Mouse (Mus musculus) midbrain, embryonic 11.5 days (tissue): ENCODE data around the gene Ndufaf2. TPM values are rescaled to one million over a fixed set of nuclear protein-coding genes. Genes with fewer than 3 reads are reported as not detected.

Experiments
- ATAC-seq: fragments of 200-750 bp; cut with Nextera tagmentation; 2 replicates; pipeline ENCODE4 v1.8.0; 2017; ENCODE audit warnings: moderate TSS enrichment, moderate library complexity; ENCODE audit not compliant: low FRiP score
- DNase-seq: peaks from one replicate; pipeline ENCODE4 v3.0.0; 2015; ENCODE audit warnings: low spot score; ENCODE audit errors: missing footprints
- H3K27ac ChIP-seq: fragments of 300-500 bp; sonication (generic); 2 replicates; pipeline ENCODE4 v1.5.1; 2014; ENCODE audit warnings: low read depth, low read length
- H3K27me3 ChIP-seq: fragments of 300-500 bp; sonication (generic); 2 replicates; pipeline ENCODE4 v1.6.1; 2014; ENCODE audit warnings: mild to moderate bottlenecking, low read length, moderate library complexity, mixed read lengths; ENCODE audit not compliant: control insufficient read depth, insufficient read depth
- H3K36me3 ChIP-seq: fragments of 300-500 bp; sonication (generic); 2 replicates; pipeline ENCODE4 v1.6.1; 2014; ENCODE audit warnings: mild to moderate bottlenecking, low read length, moderate library complexity, mixed read lengths; ENCODE audit not compliant: control insufficient read depth, insufficient read depth
- H3K4me1 ChIP-seq: fragments of 300-500 bp; sonication (generic); 2 replicates; pipeline ENCODE4 v1.6.1; 2014; ENCODE audit warnings: low read length; ENCODE audit not compliant: control insufficient read depth, insufficient read depth
- H3K4me2 ChIP-seq: fragments of 300-500 bp; sonication (generic); 2 replicates; pipeline ENCODE4 v1.6.1; 2014; ENCODE audit warnings: mild to moderate bottlenecking, moderate library complexity
- H3K4me3 ChIP-seq: fragments of 300-500 bp; sonication (generic); 2 replicates; pipeline ENCODE4 v1.5.1; 2014; ENCODE audit warnings: low read depth, low read length
- H3K9ac ChIP-seq: fragments of 300-500 bp; sonication (generic); 2 replicates; pipeline ENCODE4 v1.6.1; 2014; ENCODE audit warnings: low read length
- H3K9me3 ChIP-seq: fragments of 300-500 bp; sonication (generic); 2 replicates; pipeline ENCODE4 v1.6.1; 2016; ENCODE audit warnings: low read length; ENCODE audit not compliant: control insufficient read depth
- WGBS: fragments of 180-500 bp; shearing (Covaris S2); extraction: QIAGEN DNeasy Blood & Tissue Kit; methylation state at CpG from one replicate; pipeline ENCODE4 v1.1.7; 2014; 5-methylcytosine and 5-hydroxymethylcytosine counted together
- polyA plus RNA-seq: library from polyadenylated mRNA; unstranded; fragments of >200 nt; fragmentation: Nextera tagmentation; extraction: Ambion mirVana; gene quantifications from 2 replicates; pipeline ENCODE4 v1.2.1, GENCODE M21; 2014

Ndufaf2 gene
- polyA plus RNA-seq, 1 experiment from 2014 or later = 82.4 TPM

DNA sequence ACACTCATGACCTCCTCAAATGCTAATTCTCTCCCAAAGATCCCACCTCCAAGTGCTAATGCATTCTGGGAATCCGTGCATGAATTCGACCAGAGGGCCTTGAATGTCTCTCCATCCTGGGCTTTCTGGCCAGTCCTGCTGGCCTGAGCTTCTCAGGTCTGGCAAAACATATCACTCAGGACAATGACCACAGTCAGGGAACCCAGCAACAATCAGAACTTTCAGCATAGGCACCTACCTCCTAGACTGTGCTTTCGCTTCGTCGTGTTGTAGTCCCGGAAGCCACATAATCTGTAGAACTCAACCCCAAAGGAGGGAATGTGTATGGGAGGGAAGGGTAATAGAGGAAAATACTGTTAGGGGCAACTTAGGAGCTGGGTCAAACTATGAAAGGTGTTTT, 179.0 kb downstream of the Ndufaf2 start:
- no peaks in the 10 kb centered on the region; the same call in 1 of the 2 replicates for H3K4me1 ChIP-seq
- no peak for ATAC-seq
- DNase-seq = peak; percentile 72
- 95% methylated on average over 6 of the region's 6 CpGs for WGBS
- no peaks in the 10 kb centered on the region for H3K27me3 ChIP-seq
- no peaks in the 10 kb centered on the region for H3K9me3 ChIP-seq
- no peak overlapping the region for H3K4me3 ChIP-seq
- H3K4me2 ChIP-seq = no peak overlapping the region
- no peak overlapping the region for H3K27ac ChIP-seq
- no peak overlapping the region for H3K9ac ChIP-seq
- H3K36me3 ChIP-seq = no peaks in the 10 kb centered on the region

- no peak for DNase-seq
- Histone ChIP-seq H3K9me3 (no peaks in the 10 kb centered on the region), H3K36me3 (no peaks in the 10 kb centered on the region), H3K27ac (no peak overlapping the region), H3K4me1 (no peaks in the 10 kb centered on the region; the same call in 1 of the 2 replicates), H3K27me3 (no peaks in the 10 kb centered on the region), H3K9ac (no peak overlapping the region), H3K4me3 (no peak overlapping the region), H3K4me2 (no peak overlapping the region)
- WGBS = 80% methylated on average over 16 of the region's 16 CpGs
- no peak for ATAC-seq
Measured at GRCm38 (mm10) chr13:107976886-107977656, 181.4 kb downstream of the Ndufaf2 start.

DNA sequence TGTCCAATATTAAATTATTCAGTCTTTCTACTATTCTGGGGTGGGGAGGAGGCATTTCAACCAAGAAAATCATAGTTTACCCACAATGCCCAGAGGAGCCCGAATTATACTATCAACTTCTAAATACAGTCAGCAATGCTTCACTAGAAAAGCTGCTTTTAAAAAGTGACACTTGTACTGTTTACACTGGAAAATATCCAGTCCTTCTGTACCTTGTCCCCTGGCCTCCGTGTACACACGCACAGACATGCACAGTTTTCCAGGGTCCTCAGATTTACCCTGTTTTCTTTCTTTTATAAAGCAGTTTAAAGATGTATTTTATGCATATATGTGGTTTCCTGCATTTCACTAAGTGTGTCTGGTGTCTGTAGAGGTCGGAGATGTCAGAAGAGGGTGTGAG, 186.0 kb downstream of the Ndufaf2 start:
- H3K9me3 ChIP-seq = no peaks in the 10 kb centered on the region
- H3K4me1 ChIP-seq = peaks cover 8% of the 10 kb centered on the region
- H3K27me3 ChIP-seq = no peaks in the 10 kb centered on the region
- no peak overlapping the region for H3K4me2 ChIP-seq
- WGBS = 88% methylated on average over 4 of the region's 4 CpGs
- H3K4me3 ChIP-seq = no peak overlapping the region
- no peaks in the 10 kb centered on the region for H3K36me3 ChIP-seq
- DNase-seq = no peak
- H3K27ac ChIP-seq = no peak overlapping the region
- no peak for ATAC-seq
- H3K9ac ChIP-seq = no peak overlapping the region

DNA sequence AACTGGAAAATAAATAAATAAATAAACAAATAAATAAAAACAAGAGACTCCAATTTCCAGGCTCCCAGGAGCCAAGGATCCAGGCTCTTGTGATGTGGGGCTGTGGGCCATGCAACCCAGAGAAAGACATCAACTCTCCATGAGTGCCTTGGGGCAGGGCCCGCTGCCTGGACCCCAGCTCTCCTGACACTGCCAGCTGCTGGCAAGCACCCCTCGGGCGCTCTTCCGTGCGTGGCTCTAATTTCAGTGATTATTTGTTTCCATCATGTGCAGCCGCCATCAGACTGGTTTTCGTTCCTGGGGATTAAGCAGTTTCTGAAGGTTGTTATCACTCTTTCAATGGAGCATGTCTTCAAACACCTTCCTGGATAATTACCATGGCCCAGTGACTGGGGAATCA, 186.6 kb downstream of the Ndufaf2 start:
- DNase-seq = no peak
- no peaks in the 10 kb centered on the region for H3K9me3 ChIP-seq
- no peak overlapping the region for H3K27ac ChIP-seq
- no peak overlapping the region for H3K4me2 ChIP-seq
- H3K27me3 ChIP-seq = no peaks in the 10 kb centered on the region
- no peak overlapping the region for H3K4me3 ChIP-seq
- H3K36me3 ChIP-seq = no peaks in the 10 kb centered on the region
- no peak for ATAC-seq
- H3K9ac ChIP-seq = no peak overlapping the region
- H3K4me1 ChIP-seq = peaks cover 8% of the 10 kb centered on the region
- 67% methylated on average over 7 of the region's 7 CpGs for WGBS

DNA sequence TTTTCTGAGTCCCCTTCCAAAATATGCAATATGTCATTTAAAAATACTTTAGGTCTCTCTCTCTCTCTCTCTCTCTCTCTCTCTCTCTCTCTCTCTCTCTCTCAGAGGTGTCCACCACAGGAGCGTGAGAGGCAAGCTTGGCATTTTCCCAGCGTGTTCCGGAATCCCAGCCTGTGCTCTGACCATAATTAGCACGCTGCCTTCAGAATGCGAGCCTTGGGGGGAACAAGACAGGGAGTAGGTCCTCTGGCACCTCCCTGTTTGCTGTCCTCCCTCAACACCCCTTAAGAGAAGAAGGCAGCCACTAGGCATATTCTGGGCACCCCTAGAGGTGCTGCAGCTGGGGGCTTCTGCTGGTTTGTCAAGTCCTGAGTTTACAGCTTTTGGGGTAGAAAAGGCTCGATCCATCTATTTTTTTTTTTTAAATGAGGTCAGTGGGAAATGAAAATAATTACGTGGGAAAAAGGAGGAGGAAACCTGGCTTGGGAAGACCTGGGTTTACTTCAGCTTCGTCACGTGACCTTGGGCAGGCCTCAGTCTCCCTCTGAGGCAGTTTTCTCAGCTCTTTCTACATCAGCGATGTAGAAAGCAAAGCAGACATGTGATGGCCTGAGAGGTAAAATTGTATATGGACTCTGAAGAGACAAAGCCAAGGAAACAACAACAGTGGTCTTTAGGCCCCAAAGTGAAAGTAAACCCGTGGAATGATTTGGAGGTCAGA, 187.8 kb downstream of the Ndufaf2 start:
- no peak for ATAC-seq
- Histone ChIP-seq H3K4me3 (no peak overlapping the region), H3K9me3 (no peaks in the 10 kb centered on the region), H3K4me1 (peaks cover 8% of the 10 kb centered on the region; the same call in 1 of the 2 replicates), H3K27me3 (no peaks in the 10 kb centered on the region), H3K36me3 (no peaks in the 10 kb centered on the region), H3K4me2 (no peak overlapping the region), H3K9ac (no peak overlapping the region), H3K27ac (no peak overlapping the region)
- 72% methylated on average over 11 of the region's 11 CpGs for WGBS
- no peak for DNase-seq

- Histone ChIP-seq H3K4me2 (no peak overlapping the region), H3K27ac (no peak overlapping the region), H3K36me3 (no peaks in the 10 kb centered on the region), H3K27me3 (no peaks in the 10 kb centered on the region), H3K9me3 (no peaks in the 10 kb centered on the region), H3K4me3 (no peak overlapping the region), H3K9ac (no peak overlapping the region), H3K4me1 (peaks cover 8% of the 10 kb centered on the region; the same call in 1 of the 2 replicates)
- DNase-seq (no peak), ATAC-seq (peak; percentile 76)
- WGBS = 20% methylated on average over 7 of the region's 7 CpGs
Measured at GRCm38 (mm10) chr13:107969961-107970391, 188.4 kb downstream of the Ndufaf2 start.

- H3K27me3 ChIP-seq = no peaks in the 10 kb centered on the region
- no peaks in the 10 kb centered on the region for H3K4me1 ChIP-seq
- no peak overlapping the region for H3K4me3 ChIP-seq
- H3K4me2 ChIP-seq = no peak overlapping the region
- no peak for ATAC-seq
- no peaks in the 10 kb centered on the region for H3K36me3 ChIP-seq
- no peak overlapping the region for H3K27ac ChIP-seq
- no peak for DNase-seq
- no peaks in the 10 kb centered on the region for H3K9me3 ChIP-seq
- H3K9ac ChIP-seq = no peak overlapping the region
- WGBS = 64% methylated on average over 7 of the region's 7 CpGs
Measured at GRCm38 (mm10) chr13:107964616-107965015, 193.8 kb downstream of the Ndufaf2 start.

DNA sequence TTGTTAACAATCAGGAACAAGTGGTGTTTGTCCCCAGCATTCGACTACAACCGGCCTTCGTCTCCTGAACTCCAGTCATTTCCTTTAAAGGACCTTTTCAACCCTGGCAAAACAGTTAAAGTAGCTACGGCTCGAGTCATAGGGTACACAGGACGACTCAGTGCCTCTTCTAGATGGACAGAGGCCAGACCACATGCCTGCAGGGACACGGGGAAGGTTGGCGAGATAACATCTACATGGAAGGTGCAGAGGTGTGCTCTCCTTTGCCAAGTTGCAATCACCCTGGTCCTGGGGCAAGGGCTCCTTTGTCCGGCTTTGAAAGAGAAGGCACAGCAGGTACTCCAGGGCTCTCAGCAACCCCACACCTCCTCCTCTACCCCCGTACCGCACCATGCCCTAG, 195.0 kb downstream of the Ndufaf2 start:
- H3K4me1 ChIP-seq = no peaks in the 10 kb centered on the region
- no peaks in the 10 kb centered on the region for H3K27me3 ChIP-seq
- H3K36me3 ChIP-seq = no peaks in the 10 kb centered on the region
- no peaks in the 10 kb centered on the region for H3K9me3 ChIP-seq
- no peak overlapping the region for H3K4me3 ChIP-seq
- no peak overlapping the region for H3K9ac ChIP-seq
- no peak for DNase-seq
- no peak overlapping the region for H3K4me2 ChIP-seq
- ATAC-seq = no peak
- WGBS = 61% methylated on average over 11 of the region's 11 CpGs
- H3K27ac ChIP-seq = no peak overlapping the region

DNA sequence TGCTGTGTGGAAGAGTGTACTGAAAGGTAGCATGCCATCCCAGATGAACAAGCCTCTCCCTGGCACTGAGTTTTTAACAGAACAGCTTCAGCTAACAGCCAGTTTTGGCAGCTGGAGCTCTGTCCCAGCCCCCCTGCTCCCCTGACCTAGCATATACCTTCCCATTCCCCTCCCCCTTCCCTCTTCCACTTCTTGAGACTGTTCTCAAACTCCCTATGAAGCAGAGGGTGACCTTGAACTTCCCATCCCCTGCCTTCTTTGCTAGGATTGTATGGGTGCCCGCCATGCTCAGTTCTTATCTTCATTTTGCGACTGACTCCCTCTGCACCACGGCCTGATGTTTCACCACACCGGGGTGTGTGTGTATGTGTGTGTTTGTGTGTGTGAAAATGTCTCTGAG, 195.7 kb downstream of the Ndufaf2 start:
- no peak for ATAC-seq
- 74% methylated on average over 4 of the region's 4 CpGs for WGBS

More for the DNA sequence above, 195.7 kb downstream of the Ndufaf2 start:
- Histone ChIP-seq H3K9me3 (no peaks in the 10 kb centered on the region), H3K9ac (no peak overlapping the region), H3K27me3 (no peaks in the 10 kb centered on the region), H3K4me3 (no peak overlapping the region), H3K27ac (no peak overlapping the region), H3K4me1 (no peaks in the 10 kb centered on the region), H3K36me3 (no peaks in the 10 kb centered on the region), H3K4me2 (no peak overlapping the region)
- no peak for DNase-seq
